Mouse (Mus musculus) lung, embryonic 14.5 days (tissue): ENCODE data around the gene Clec4b2. TPM values are rescaled to one million over a fixed set of nuclear protein-coding genes. Genes with fewer than 3 reads are reported as not detected.
"Not testable (repeated sequence)": the region's sequence is repeated elsewhere in the genome, so short reads cannot be mapped to it uniquely, and the experiment has no call there.

ENCODE experiments used
- ATAC-seq: fragments of 200-750 bp; cut with Nextera tagmentation; 2 replicates; pipeline ENCODE4 v1.8.0; 2017; ENCODE audit warnings: mild to moderate bottlenecking, moderate TSS enrichment, moderate library complexity; ENCODE audit not compliant: insufficient read depth
- DNase-seq: peaks from one replicate; pipeline ENCODE4 v3.0.0-alpha.2; 2015
- H3K27ac ChIP-seq: fragments of 300-500 bp; sonication (generic); 2 replicates; pipeline ENCODE4 v1.5.1; 2014; ENCODE audit warnings: low read depth, mild to moderate bottlenecking, moderate library complexity
- H3K27me3 ChIP-seq: fragments of 300-500 bp; sonication (generic); 2 replicates; pipeline ENCODE4 v1.6.1; 2014; ENCODE audit warnings: low read length, control low read depth; ENCODE audit not compliant: insufficient read depth
- H3K36me3 ChIP-seq: fragments of 300-500 bp; sonication (generic); 2 replicates; pipeline ENCODE4 v1.6.1; 2014; ENCODE audit warnings: control low read depth; ENCODE audit not compliant: insufficient read depth
- H3K4me1 ChIP-seq: fragments of 300-500 bp; sonication (generic); 2 replicates; pipeline ENCODE4 v1.6.1; 2014; ENCODE audit warnings: antibody characterized with exemption, control low read depth; ENCODE audit not compliant: insufficient read depth
- H3K4me2 ChIP-seq: fragments of 300-500 bp; sonication (generic); 2 replicates; pipeline ENCODE4 v1.6.1; 2014; ENCODE audit warnings: mild to moderate bottlenecking
- H3K4me3 ChIP-seq: fragments of 300-500 bp; sonication (generic); 2 replicates; pipeline ENCODE4 v1.5.1; 2014; ENCODE audit warnings: low read depth, low read length
- H3K9ac ChIP-seq: fragments of 300-500 bp; sonication (generic); 2 replicates; pipeline ENCODE4 v1.6.1; 2014
- H3K9me3 ChIP-seq: fragments of 300-500 bp; sonication (generic); 2 replicates; pipeline ENCODE4 v1.6.1; 2016; ENCODE audit warnings: low read depth, low read length, control low read depth
- CTCF ChIP-seq: IDR thresholded peaks from 2 replicates; pipeline ENCODE4 v1.5.1; 2016; ENCODE audit warnings: antibody characterized with exemption, low read depth
- WGBS: fragments of 180-500 bp; shearing (Covaris S2); extraction: QIAGEN DNeasy Blood & Tissue Kit; methylation state at CpG from one replicate; pipeline ENCODE4 v1.1.7; 2014; 5-methylcytosine and 5-hydroxymethylcytosine counted together
- polyA plus RNA-seq: library from polyadenylated mRNA; unstranded; fragments of >200 nt; fragmentation: Nextera tagmentation; extraction: Ambion mirVana; gene quantifications from 2 replicates; pipeline ENCODE4 v1.2.1, GENCODE M21; 2014

Clec4b2 gene
- polyA plus RNA-seq, 1 experiment from 2014 or later: not detected

DNA sequence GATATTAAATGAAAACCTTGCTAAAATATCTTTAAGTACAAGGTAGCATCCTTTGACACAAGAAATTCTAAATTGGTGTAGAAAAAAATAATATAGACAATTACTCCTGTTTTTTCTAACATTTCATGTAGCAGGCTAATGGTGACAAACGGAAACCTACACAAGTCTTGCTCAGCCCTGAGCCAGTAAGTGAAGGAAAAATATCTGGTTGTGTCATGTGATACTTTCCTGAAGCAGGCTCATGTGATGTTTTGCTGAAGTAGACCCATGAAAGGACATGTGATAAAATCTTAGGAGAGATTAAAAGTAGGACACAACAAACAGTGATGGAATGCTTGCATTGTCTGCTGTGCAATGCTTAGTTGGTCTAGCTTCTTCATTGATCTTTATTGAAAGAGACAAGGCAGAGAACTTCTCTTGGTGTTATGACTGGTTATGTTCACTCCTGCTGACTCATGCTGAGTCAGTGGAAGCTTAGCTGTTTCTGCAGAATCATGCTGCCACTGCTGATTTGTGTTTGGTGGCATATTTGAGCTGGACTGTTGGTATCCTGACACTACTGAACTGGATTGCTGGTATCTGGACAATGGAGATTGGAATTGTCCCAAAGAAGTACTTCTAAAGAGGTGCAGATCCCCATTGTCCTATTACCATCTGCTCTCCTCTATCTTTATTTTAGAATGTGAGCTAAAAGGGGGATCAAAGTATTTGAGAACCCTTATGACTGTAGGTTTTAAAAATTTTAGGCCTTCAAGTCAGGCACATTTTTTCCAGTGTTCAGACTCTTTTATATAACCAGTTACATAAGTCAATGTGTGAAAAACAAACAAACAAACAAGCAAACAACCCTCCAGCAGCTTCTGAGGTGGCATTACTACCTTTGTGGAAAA, 34.7 kb downstream of the Clec4b2 start:
- no peak for TF ChIP-seq CTCF
- H3K4me3 ChIP-seq: no peak overlapping the region
- ATAC-seq (no peak), DNase-seq (no peak)
- H3K4me2 ChIP-seq: no peak overlapping the region
- no peaks in the 10 kb centered on the region for H3K36me3 ChIP-seq
- H3K4me1 ChIP-seq: no peaks in the 10 kb centered on the region
- H3K27me3 ChIP-seq: no peaks in the 10 kb centered on the region
- no peaks in the 10 kb centered on the region for H3K9me3 ChIP-seq
- no peak overlapping the region for H3K9ac ChIP-seq
- H3K27ac ChIP-seq: no peak overlapping the region
- 69% methylated on average over 1 of the region's 1 CpGs for WGBS

DNA sequence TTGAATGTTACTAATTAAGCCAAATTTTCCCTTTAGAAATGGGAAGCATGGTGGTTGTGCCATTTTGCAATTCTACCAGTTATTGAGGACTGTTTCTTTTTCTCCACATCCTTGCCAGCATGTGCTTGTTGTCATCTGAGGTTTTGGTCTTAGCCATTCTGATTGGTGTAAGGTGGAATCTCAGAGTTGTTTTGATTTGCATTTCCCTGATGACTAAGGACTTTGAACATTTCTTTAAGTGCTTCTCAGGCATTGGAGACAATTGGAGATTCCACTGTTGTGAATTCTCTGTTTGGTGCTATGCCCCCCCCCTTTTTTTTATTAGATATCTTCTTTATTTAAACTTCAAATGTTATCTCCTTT, 35.4 kb downstream of the Clec4b2 start:
- H3K4me2 ChIP-seq, DNase-seq, H3K27ac ChIP-seq, ATAC-seq, H3K9ac ChIP-seq, H3K9me3 ChIP-seq, H3K4me1 ChIP-seq, H3K4me3 ChIP-seq, H3K36me3 ChIP-seq, H3K27me3 ChIP-seq: not testable (repeated sequence)

DNA sequence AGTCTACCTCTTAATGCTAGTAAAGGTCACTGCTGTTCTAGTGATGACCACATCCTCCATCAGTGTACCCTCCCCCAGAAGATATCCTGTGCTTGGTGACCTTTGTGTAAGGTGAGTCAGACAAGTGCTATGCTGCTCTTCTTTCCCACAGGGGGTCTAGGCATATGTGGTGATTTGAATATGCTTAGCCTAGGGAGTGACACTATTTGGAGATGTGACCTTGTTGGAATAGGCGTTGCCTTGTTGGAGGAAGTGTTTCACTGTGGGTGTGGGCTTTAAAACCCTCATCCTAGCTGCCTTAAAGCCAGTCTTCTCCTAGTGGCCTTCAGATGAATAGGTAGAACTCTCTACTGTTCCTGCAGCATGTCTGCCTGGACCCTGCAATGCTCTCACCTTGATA, 39.0 kb downstream of the Clec4b2 start:
- Histone ChIP-seq H3K9me3 (no peaks in the 10 kb centered on the region), H3K4me1 (no peaks in the 10 kb centered on the region), H3K4me3 (no peak overlapping the region), H3K4me2 (no peak overlapping the region), H3K36me3 (no peaks in the 10 kb centered on the region), H3K9ac (no peak overlapping the region), H3K27ac (no peak overlapping the region), H3K27me3 (no peaks in the 10 kb centered on the region)
- 74% methylated on average over 1 of the region's 1 CpGs for WGBS
- no peak for DNase-seq
- ATAC-seq: no peak
- no peak for TF ChIP-seq CTCF

DNA sequence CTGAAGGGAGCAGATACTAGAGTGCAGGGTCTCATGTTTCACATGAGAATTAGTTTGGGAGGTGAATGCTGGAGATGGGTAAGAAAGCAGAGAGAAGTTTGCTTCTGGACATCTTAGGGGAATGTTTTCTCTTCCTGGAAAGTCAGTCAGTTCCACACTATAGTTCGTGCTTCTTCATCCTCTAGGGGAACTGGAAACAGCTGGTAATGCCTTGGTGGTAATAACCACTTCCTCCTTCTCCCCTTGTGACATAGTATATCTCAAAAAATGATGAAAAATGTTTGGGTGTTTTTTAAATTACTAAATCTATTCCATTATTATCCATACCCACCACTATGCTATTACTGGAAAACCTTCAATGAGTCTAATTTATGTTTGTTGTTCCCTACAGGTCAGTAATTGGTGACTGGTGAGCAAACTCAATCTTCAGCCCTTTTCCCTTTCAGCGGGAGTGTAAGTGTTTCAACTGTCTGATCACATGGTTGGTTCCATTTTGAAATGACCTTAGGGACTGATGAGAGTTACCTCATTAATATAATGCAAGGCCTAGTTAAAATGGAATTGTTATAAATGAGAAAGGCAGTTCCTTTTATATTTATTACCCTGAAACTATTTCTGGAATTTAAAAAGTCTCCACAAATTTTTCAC, 55.0 kb downstream of the Clec4b2 start:
- ATAC-seq: no peak
- Histone ChIP-seq H3K27ac (no peak overlapping the region), H3K9me3 (no peaks in the 10 kb centered on the region), H3K9ac (no peak overlapping the region), H3K4me2 (no peak overlapping the region), H3K4me3 (no peak overlapping the region), H3K4me1 (no peaks in the 10 kb centered on the region), H3K27me3 (no peaks in the 10 kb centered on the region), H3K36me3 (no peaks in the 10 kb centered on the region)
- TF ChIP-seq CTCF: no peak
- WGBS: 54% methylated on average over 2 of the region's 2 CpGs
- DNase-seq: no peak

DNA sequence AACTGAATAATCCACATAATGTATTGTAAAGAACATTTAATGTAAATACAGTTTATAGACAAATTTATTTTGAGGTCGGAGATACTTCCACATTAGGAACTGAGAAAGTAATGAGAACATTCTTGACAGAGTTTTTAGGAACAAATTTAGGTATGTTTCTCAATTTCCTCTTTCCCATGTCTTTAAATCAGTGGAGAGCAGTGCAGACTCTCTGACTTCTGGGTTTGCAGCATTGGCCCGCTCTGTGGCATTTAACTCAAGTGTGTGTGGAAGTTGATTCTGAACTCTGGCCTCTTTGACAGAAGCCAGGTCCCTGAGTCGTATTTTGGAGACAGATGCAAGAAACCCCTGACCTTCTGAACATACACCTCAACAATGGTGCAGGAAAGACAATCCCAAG, 57.0 kb downstream of the Clec4b2 start, which contains the start of gene Clec4n:
Gene Clec4n (plus strand): TSS at position 200 of the 400 bp plus-strand sequence.
- WGBS: 59% methylated on average over 3 of the region's 3 CpGs
- no peak within 1 kb of the TSS for H3K27ac ChIP-seq

DNA sequence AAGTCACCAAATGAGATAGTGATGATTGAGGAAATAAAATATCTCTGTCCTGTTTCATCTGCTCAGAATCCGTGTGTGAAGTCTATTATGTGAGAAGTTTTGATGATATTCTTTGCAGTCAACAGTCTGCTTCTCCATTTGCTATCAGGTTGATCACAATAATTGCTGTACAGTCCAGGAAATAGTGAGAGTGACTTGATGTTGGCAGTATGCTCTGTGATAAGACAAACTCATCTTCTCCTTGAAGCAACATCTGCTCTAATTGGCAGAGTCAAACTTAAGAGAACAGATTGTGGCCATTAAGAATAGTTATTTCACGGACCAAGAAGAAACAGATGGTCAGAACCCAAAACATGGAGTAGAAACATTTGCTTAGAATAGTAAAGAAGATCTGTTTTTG, 58.5 kb downstream of the Clec4b2 start:
- Histone ChIP-seq H3K27me3 (no peaks in the 10 kb centered on the region), H3K9me3 (no peaks in the 10 kb centered on the region), H3K36me3 (no peaks in the 10 kb centered on the region), H3K4me3 (no peak overlapping the region), H3K4me1 (no peaks in the 10 kb centered on the region), H3K27ac (no peak overlapping the region), H3K9ac (no peak overlapping the region), H3K4me2 (no peak overlapping the region)
- ATAC-seq (no peak), DNase-seq (no peak)
- 62% methylated on average over 2 of the region's 2 CpGs for WGBS
- no peak for TF ChIP-seq CTCF

More for the DNA sequence above, 57.0 kb downstream of the Clec4b2 start, which contains the start of gene Clec4n:
- DNase-seq (no peak), ATAC-seq (no peak)
- no peaks in the 10 kb centered on the region for H3K36me3 ChIP-seq
- no peaks in the 10 kb centered on the region for H3K4me1 ChIP-seq
- H3K4me3 ChIP-seq: no peak within 1 kb of the TSS
- TF ChIP-seq CTCF: no peak
- H3K9ac ChIP-seq: no peak within 1 kb of the TSS
- H3K9me3 ChIP-seq: no peaks in the 10 kb centered on the region
- H3K4me2 ChIP-seq: no peak within 1 kb of the TSS
- H3K27me3 ChIP-seq: no peaks in the 10 kb centered on the region

DNA sequence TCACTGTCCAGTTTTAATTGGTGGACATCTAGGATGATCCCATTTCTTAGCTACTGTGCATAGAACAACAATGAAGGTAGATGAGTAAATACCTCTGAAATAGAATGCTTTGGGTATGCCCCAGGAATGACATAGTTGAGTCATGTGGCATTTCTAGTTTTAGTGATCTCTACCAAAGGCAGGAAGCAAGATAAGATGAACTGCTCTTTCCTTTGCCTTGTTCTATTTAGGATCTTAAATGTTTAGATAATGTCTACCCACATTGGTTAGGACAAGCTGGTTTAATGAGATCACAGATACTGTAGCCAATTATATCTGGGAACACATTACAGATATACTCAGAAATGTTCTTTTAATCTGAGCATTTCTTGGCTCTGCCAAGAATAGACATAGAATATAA, 64.9 kb downstream of the Clec4b2 start:
- H3K4me1 ChIP-seq: no peaks in the 10 kb centered on the region
- no peaks in the 10 kb centered on the region for H3K9me3 ChIP-seq
- DNase-seq: no peak
- no peak overlapping the region for H3K27ac ChIP-seq
- no peak overlapping the region for H3K4me2 ChIP-seq
- H3K4me3 ChIP-seq: no peak overlapping the region
- no peak for ATAC-seq
- no peak overlapping the region for H3K9ac ChIP-seq
- no peaks in the 10 kb centered on the region for H3K36me3 ChIP-seq
- H3K27me3 ChIP-seq: no peaks in the 10 kb centered on the region
- TF ChIP-seq CTCF: no peak
